Mouse (Mus musculus) limb, embryonic 10.5 days (tissue): ENCODE results near the gene Syt5. TPM values are rescaled to one million over a fixed set of nuclear protein-coding genes. Genes with fewer than 3 reads are reported as not detected.
"Not testable (repeated sequence)": the region's sequence is repeated elsewhere in the genome, so short reads cannot be mapped to it uniquely, and the experiment has no call there.

ENCODE experiments used
- DNase-seq: peaks from one replicate; pipeline ENCODE4 v3.0.0-alpha.2; 2017; ENCODE audit warnings: low spot score
- H3K27ac ChIP-seq: fragments of 300-500 bp; sonication (generic); 2 replicates; pipeline ENCODE4 v1.5.1; 2016; ENCODE audit warnings: mild to moderate bottlenecking
- H3K27me3 ChIP-seq: fragments of 300-500 bp; sonication (generic); 2 replicates; pipeline ENCODE4 v1.6.1; 2016; ENCODE audit warnings: low read depth, mild to moderate bottlenecking; ENCODE audit not compliant: poor library complexity, severe bottlenecking
- H3K36me3 ChIP-seq: fragments of 300-500 bp; sonication (generic); 2 replicates; pipeline ENCODE4 v1.6.1; 2016; ENCODE audit warnings: mild to moderate bottlenecking, moderate library complexity
- H3K4me1 ChIP-seq: fragments of 300-500 bp; sonication (generic); 2 replicates; pipeline ENCODE4 v1.6.1; 2016
- H3K4me3 ChIP-seq: fragments of 300-500 bp; sonication (generic); 2 replicates; pipeline ENCODE4 v1.5.1; 2016; ENCODE audit warnings: mild to moderate bottlenecking, moderate library complexity
- H3K9me3 ChIP-seq: fragments of 300-500 bp; sonication (generic); replicated peaks from 2 replicates; pipeline ENCODE4 v1.6.1; 2016; ENCODE audit warnings: mild to moderate bottlenecking
- WGBS: fragments of 180-500 bp; shearing (Covaris S2); methylation state at CpG from one replicate; pipeline ENCODE4 v1.1.7; 2016; 5-methylcytosine and 5-hydroxymethylcytosine counted together
- polyA plus RNA-seq: library from polyadenylated mRNA; unstranded; fragments of >200 nt; fragmentation: Nextera tagmentation; extraction: Ambion mirVana; gene quantifications from 2 replicates; pipeline ENCODE4 v1.2.1, GENCODE M21; 2016

Gene Syt5
- polyA plus RNA-seq, 1 experiment from 2014 or later, result 2.8 TPM

- no peak overlapping the region for H3K27ac ChIP-seq
- no peaks in the 10 kb centered on the region for H3K27me3 ChIP-seq
- WGBS, result 94% methylated on average over 4 of the region's 4 CpGs
- no peak for DNase-seq
- no peaks in the 10 kb centered on the region for H3K9me3 ChIP-seq
- peaks cover 12% of the 10 kb centered on the region for H3K4me1 ChIP-seq
- no peaks in the 10 kb centered on the region for H3K36me3 ChIP-seq
- H3K4me3 ChIP-seq, result no peak overlapping the region
These were observed 11.0 kb downstream of the Syt5 start for GRCm38 (mm10) chr7:4536369-4536768.

- H3K27me3 ChIP-seq, result peaks cover 32% of the 10 kb centered on the region
- H3K27ac ChIP-seq, result peak within 1 kb of the TSS; percentile 59; the same call in 1 of the 2 replicates
- no peaks in the 10 kb centered on the region for H3K9me3 ChIP-seq
- no peaks in the 10 kb centered on the region for H3K36me3 ChIP-seq
- peaks cover 17% of the 10 kb centered on the region for H3K4me1 ChIP-seq
- peak within 1 kb of the TSS; percentile 58 for H3K4me3 ChIP-seq
- 7% methylated on average over 28 of the region's 28 CpGs for WGBS
- peak; percentile 91 for DNase-seq
These were observed 15.2 kb downstream of the Syt5 start, which contains the start of gene Dnaaf3 for GRCm38 (mm10) chr7:4532005-4532729. TSS of gene Dnaaf3 (minus strand) at chr7:4532453.

- H3K27me3 ChIP-seq, result peaks cover 32% of the 10 kb centered on the region
- not testable (repeated sequence) for H3K4me3 ChIP-seq, H3K9me3 ChIP-seq, DNase-seq, H3K36me3 ChIP-seq, H3K27ac ChIP-seq
- 36% methylated on average over 8 of the region's 8 CpGs for WGBS
- peaks cover 28% of the 10 kb centered on the region for H3K4me1 ChIP-seq
These were observed 17.2 kb downstream of the Syt5 start for GRCm38 (mm10) chr7:4530166-4530565.

- Histone ChIP-seq H3K4me3 (peak overlapping the region; percentile 48), H3K4me1 (peaks cover 24% of the 10 kb centered on the region), H3K27ac (peak overlapping the region; percentile 87; the same call in 1 of the 2 replicates), H3K36me3 (no peaks in the 10 kb centered on the region), H3K27me3 (peaks cover 46% of the 10 kb centered on the region), H3K9me3 (no peaks in the 10 kb centered on the region)
- DNase-seq, result no peak
- 46% methylated on average over 18 of the region's 18 CpGs for WGBS
These were observed 20.0 kb downstream of the Syt5 start for GRCm38 (mm10) chr7:4527302-4527689.

- 31% methylated on average over 40 of the region's 40 CpGs for WGBS
- H3K27me3 ChIP-seq, result peaks cover 53% of the 10 kb centered on the region
- H3K27ac ChIP-seq, result peak overlapping the region; percentile 87
These were observed 20.7 kb downstream of the Syt5 start for GRCm38 (mm10) chr7:4526341-4527301.

GRCm38 (mm10) chr7:4524212-4524922 lies 23.0 kb downstream of the Syt5 start, which contains the start of gene Tnni3:
TSS of gene Tnni3 (minus strand) at chr7:4524229.
- H3K9me3 ChIP-seq, result not testable (repeated sequence)
- peaks cover 60% of the 10 kb centered on the region for H3K27me3 ChIP-seq
- WGBS, result 72% methylated on average over 15 of the region's 15 CpGs

More at GRCm38 (mm10) chr7:4526341-4527301, 20.7 kb downstream of the Syt5 start:
- Histone ChIP-seq H3K9me3 (no peaks in the 10 kb centered on the region), H3K4me3 (peak overlapping the region; percentile 48), H3K36me3 (no peaks in the 10 kb centered on the region), H3K4me1 (peaks cover 19% of the 10 kb centered on the region)
- DNase-seq, result peak; percentile 91

GRCm38 (mm10) chr7:4523205-4524130 lies 23.9 kb downstream of the Syt5 start:
- DNase-seq, result no peak
- H3K4me3 ChIP-seq, result no peak overlapping the region
- whole genome bisulfite sequencing, result 93% methylated on average over 33 of the region's 33 CpGs
- no peaks in the 10 kb centered on the region for H3K36me3 ChIP-seq
- no peak overlapping the region for H3K27ac ChIP-seq
- H3K9me3 ChIP-seq, result no peaks in the 10 kb centered on the region
- peaks cover 54% of the 10 kb centered on the region for H3K27me3 ChIP-seq
- peaks cover 26% of the 10 kb centered on the region for H3K4me1 ChIP-seq

More at GRCm38 (mm10) chr7:4524212-4524922, 23.0 kb downstream of the Syt5 start, which contains the start of gene Tnni3:
- not testable (repeated sequence) for H3K27ac ChIP-seq, H3K36me3 ChIP-seq, H3K4me3 ChIP-seq
- DNase-seq, result peak; percentile 68
- H3K4me1 ChIP-seq, result peaks cover 26% of the 10 kb centered on the region

GRCm38 (mm10) chr7:4522292-4522691 lies 25.0 kb downstream of the Syt5 start:
- Histone ChIP-seq H3K27me3 (peaks cover 45% of the 10 kb centered on the region), H3K9me3 (no peaks in the 10 kb centered on the region), H3K36me3 (no peaks in the 10 kb centered on the region), H3K4me1 (peaks cover 23% of the 10 kb centered on the region), H3K27ac (no peak overlapping the region), H3K4me3 (no peak overlapping the region)
- 82% methylated on average over 6 of the region's 6 CpGs for WGBS
- DNase-seq, result no peak

GRCm38 (mm10) chr7:4521231-4522003 lies 25.9 kb downstream of the Syt5 start:
- H3K4me3 ChIP-seq, result peak overlapping the region; percentile 39
- H3K4me1 ChIP-seq, result peaks cover 19% of the 10 kb centered on the region

GRCm38 (mm10) chr7:4518487-4518886 lies 28.9 kb downstream of the Syt5 start:
- Histone ChIP-seq H3K27ac (no peak overlapping the region), H3K9me3 (no peaks in the 10 kb centered on the region), H3K4me1 (peaks cover 25% of the 10 kb centered on the region), H3K4me3 (no peak overlapping the region), H3K36me3 (no peaks in the 10 kb centered on the region), H3K27me3 (peaks cover 41% of the 10 kb centered on the region)
- DNase-seq, result no peak
- WGBS, result 86% methylated on average over 1 of the region's 1 CpGs

More at GRCm38 (mm10) chr7:4521231-4522003, 25.9 kb downstream of the Syt5 start:
- Histone ChIP-seq H3K27ac (no peak overlapping the region), H3K27me3 (peaks cover 43% of the 10 kb centered on the region), H3K36me3 (no peaks in the 10 kb centered on the region), H3K9me3 (no peaks in the 10 kb centered on the region)
- WGBS, result 26% methylated on average over 32 of the region's 32 CpGs
- DNase-seq, result peak; percentile 62
